Mouse (Mus musculus) G1E (cell line): Measurements from ENCODE around the gene Kcnip4.

ENCODE experiments used
- CTCF ChIP-seq: IDR thresholded peaks from 2 replicates; pipeline ENCODE4 v1.5.1; 2012; ENCODE audit warnings: low read depth, low read length, inconsistent platforms, mixed read lengths
- GATA1 ChIP-seq: IDR thresholded peaks from 2 replicates; pipeline ENCODE4 v1.6.1; 2012; ENCODE audit warnings: borderline replicate concordance, low read length, inconsistent platforms, mixed read lengths
- TAL1 ChIP-seq: conservative IDR thresholded peaks from 2 replicates; pipeline ENCODE4 v1.6.1; 2012; ENCODE audit warnings: low read depth, low read length, inconsistent platforms, mixed read lengths

- TF ChIP-seq CTCF (no peak), TAL1 (no peak), GATA1 (no peak)
Observed at GRCm38 (mm10) chr5:49244414-49244813, 280.3 kb downstream of the Kcnip4 start.
